Mouse (Mus musculus): ENCODE data around the gene Ran. TPM values are rescaled to one million over a fixed set of nuclear protein-coding genes. Genes with fewer than 3 reads are reported as not detected.

The Ran gene
- polyA plus RNA-seq, 1 experiment from 2014 or later: 499 TPM

Other genes with a start within 250 kb of the Ran start
- 0.03 and 0.39 TPM in 2 replicates for gene Rimbp2, start 66.6 kb upstream of the Ran start, polyA plus RNA-seq (2014; fragmentation: Nextera tagmentation; extraction: Ambion mirVana)
- gene Stx2, start 11.5 kb upstream of the Ran start, polyA plus RNA-seq (2014; fragmentation: Nextera tagmentation; extraction: Ambion mirVana): 23.1 and 24.2 TPM in 2 replicates
- 0.23 and 0.31 TPM in 2 replicates for gene Adgrd1, start 76.7 kb downstream of the Ran start, polyA plus RNA-seq (2014; fragmentation: Nextera tagmentation; extraction: Ambion mirVana)